Mouse (Mus musculus): ENCODE results near the gene Stx11. TPM values are rescaled to one million over a fixed set of nuclear protein-coding genes. Genes with fewer than 3 reads are reported as not detected.

Stx11 gene
- polyA plus RNA-seq, 1 experiment from 2014 or later = 3.8 TPM

GRCm38 (mm10) chr10:12915826-12916225 lies 48.3 kb downstream of the Stx11 start:
- no peaks in the 10 kb centered on the region for H3K36me3 ChIP-seq (ENCODE audit: control insufficient read depth, insufficient read depth, low read length)
- no peak overlapping the region for H3K27ac ChIP-seq (replicated peaks; ENCODE audit: low read depth, low read length)
- peak; percentile 29 for DNase-seq (ENCODE audit: low spot score)

GRCm38 (mm10) chr10:12914203-12914602 lies 49.9 kb downstream of the Stx11 start:
- Histone ChIP-seq H3K27ac (replicated peaks; ENCODE audit: low read depth, low read length) (no peak overlapping the region), H3K27me3 (replicated peaks; ENCODE audit: control insufficient read depth, insufficient read depth, low read length) (no peaks in the 10 kb centered on the region), H3K9me3 (ENCODE audit: control insufficient read depth, low read length) (no peaks in the 10 kb centered on the region), H3K4me3 (ENCODE audit: low read depth, low read length) (no peak overlapping the region), H3K9ac (ENCODE audit: low read depth, low read length) (no peak overlapping the region), H3K4me1 (ENCODE audit: control insufficient read depth, insufficient read depth, low read length) (peaks cover 16% of the 10 kb centered on the region), H3K36me3 (ENCODE audit: control insufficient read depth, insufficient read depth, low read length) (no peaks in the 10 kb centered on the region), H3K4me2 (ENCODE audit: low read depth, low read length) (no peak overlapping the region)
- ATAC-seq (ENCODE audit: low read depth) = no peak
- DNase-seq (ENCODE audit: low spot score) = no peak
- 97% methylated on average over 1 of the region's 1 CpGs for WGBS

More at GRCm38 (mm10) chr10:12915826-12916225, 48.3 kb downstream of the Stx11 start:
- WGBS = 39% methylated on average over 7 of the region's 7 CpGs
- Histone ChIP-seq H3K9ac (ENCODE audit: low read depth, low read length) (no peak overlapping the region), H3K4me1 (ENCODE audit: control insufficient read depth, insufficient read depth, low read length) (peaks cover 16% of the 10 kb centered on the region), H3K4me2 (ENCODE audit: low read depth, low read length) (no peak overlapping the region), H3K27me3 (replicated peaks; ENCODE audit: control insufficient read depth, insufficient read depth, low read length) (no peaks in the 10 kb centered on the region), H3K4me3 (ENCODE audit: low read depth, low read length) (no peak overlapping the region), H3K9me3 (ENCODE audit: control insufficient read depth, low read length) (no peaks in the 10 kb centered on the region)
- ATAC-seq (ENCODE audit: low read depth) = no peak

- peak; percentile 76 for ATAC-seq (ENCODE audit: low read depth)
- Histone ChIP-seq H3K9me3 (ENCODE audit: control insufficient read depth, low read length) (no peaks in the 10 kb centered on the region), H3K27me3 (replicated peaks; ENCODE audit: control insufficient read depth, insufficient read depth, low read length) (no peaks in the 10 kb centered on the region), H3K4me3 (ENCODE audit: low read depth, low read length) (peak overlapping the region; percentile 20), H3K4me1 (ENCODE audit: control insufficient read depth, insufficient read depth, low read length) (peaks cover 16% of the 10 kb centered on the region), H3K4me2 (ENCODE audit: low read depth, low read length) (peak overlapping the region; percentile 43), H3K27ac (replicated peaks; ENCODE audit: low read depth, low read length) (peak overlapping the region; percentile 81), H3K36me3 (ENCODE audit: control insufficient read depth, insufficient read depth, low read length) (no peaks in the 10 kb centered on the region), H3K9ac (ENCODE audit: low read depth, low read length) (peak overlapping the region; percentile 37; the same call in 1 of the 2 replicates)
- 27% methylated on average over 11 of the region's 11 CpGs for WGBS
- peak; percentile 81 for DNase-seq (ENCODE audit: low spot score)
These were observed 52.0 kb downstream of the Stx11 start for GRCm38 (mm10) chr10:12911981-12912530.

GRCm38 (mm10) chr10:12911451-12911850 lies 52.6 kb downstream of the Stx11 start:
- Histone ChIP-seq H3K4me1 (ENCODE audit: control insufficient read depth, insufficient read depth, low read length) (peaks cover 16% of the 10 kb centered on the region), H3K4me2 (ENCODE audit: low read depth, low read length) (peak overlapping the region; percentile 43), H3K36me3 (ENCODE audit: control insufficient read depth, insufficient read depth, low read length) (no peaks in the 10 kb centered on the region), H3K4me3 (ENCODE audit: low read depth, low read length) (peak overlapping the region; percentile 20; the same call in 1 of the 2 replicates), H3K27ac (replicated peaks; ENCODE audit: low read depth, low read length) (peak overlapping the region; percentile 81), H3K9ac (ENCODE audit: low read depth, low read length) (0 out of 2 replicates have a peak overlapping the region, but pooled peaks have one; percentile 37), H3K9me3 (ENCODE audit: control insufficient read depth, low read length) (no peaks in the 10 kb centered on the region), H3K27me3 (replicated peaks; ENCODE audit: control insufficient read depth, insufficient read depth, low read length) (no peaks in the 10 kb centered on the region)
- 78% methylated on average over 13 of the region's 13 CpGs for WGBS
- DNase-seq (ENCODE audit: low spot score) = no peak
- ATAC-seq (ENCODE audit: low read depth) = no peak

GRCm38 (mm10) chr10:12909891-12910290 lies 54.2 kb downstream of the Stx11 start:
- no peak overlapping the region for H3K4me2 ChIP-seq (ENCODE audit: low read depth, low read length)
- no peak for DNase-seq (ENCODE audit: low spot score)
- H3K4me3 ChIP-seq (ENCODE audit: low read depth, low read length) = no peak overlapping the region
- ATAC-seq (ENCODE audit: low read depth) = no peak
- H3K4me1 ChIP-seq (ENCODE audit: control insufficient read depth, insufficient read depth, low read length) = peaks cover 12% of the 10 kb centered on the region
- no peaks in the 10 kb centered on the region for H3K9me3 ChIP-seq (ENCODE audit: control insufficient read depth, low read length)
- no peak overlapping the region for H3K9ac ChIP-seq (ENCODE audit: low read depth, low read length)
- 88% methylated on average over 2 of the region's 2 CpGs for WGBS
- H3K27ac ChIP-seq (replicated peaks; ENCODE audit: low read depth, low read length) = no peak overlapping the region
- H3K36me3 ChIP-seq (ENCODE audit: control insufficient read depth, insufficient read depth, low read length) = no peaks in the 10 kb centered on the region
- no peaks in the 10 kb centered on the region for H3K27me3 ChIP-seq (replicated peaks; ENCODE audit: control insufficient read depth, insufficient read depth, low read length)

- Histone ChIP-seq H3K4me3 (ENCODE audit: low read depth, low read length) (no peak overlapping the region), H3K36me3 (ENCODE audit: control insufficient read depth, insufficient read depth, low read length) (no peaks in the 10 kb centered on the region), H3K9me3 (ENCODE audit: control insufficient read depth, low read length) (no peaks in the 10 kb centered on the region), H3K4me1 (ENCODE audit: control insufficient read depth, insufficient read depth, low read length) (peaks cover 12% of the 10 kb centered on the region), H3K9ac (ENCODE audit: low read depth, low read length) (no peak overlapping the region), H3K27ac (replicated peaks; ENCODE audit: low read depth, low read length) (no peak overlapping the region), H3K27me3 (replicated peaks; ENCODE audit: control insufficient read depth, insufficient read depth, low read length) (no peaks in the 10 kb centered on the region), H3K4me2 (ENCODE audit: low read depth, low read length) (no peak overlapping the region)
- WGBS = 46% methylated on average over 1 of the region's 1 CpGs
- ATAC-seq (ENCODE audit: low read depth) (no peak), DNase-seq (ENCODE audit: low spot score) (no peak)
These were observed 54.9 kb downstream of the Stx11 start for GRCm38 (mm10) chr10:12909179-12909578.

GRCm38 (mm10) chr10:12904140-12904528 lies 60.0 kb downstream of the Stx11 start:
- no peak overlapping the region for H3K4me2 ChIP-seq (ENCODE audit: low read depth, low read length)
- DNase-seq (ENCODE audit: low spot score) = no peak
- no peak for ATAC-seq (ENCODE audit: low read depth)
- no peak overlapping the region for H3K4me3 ChIP-seq (ENCODE audit: low read depth, low read length)
- no peak overlapping the region for H3K9ac ChIP-seq (ENCODE audit: low read depth, low read length)
- no peaks in the 10 kb centered on the region for H3K4me1 ChIP-seq (ENCODE audit: control insufficient read depth, insufficient read depth, low read length)
- no peaks in the 10 kb centered on the region for H3K27me3 ChIP-seq (replicated peaks; ENCODE audit: control insufficient read depth, insufficient read depth, low read length)
- H3K36me3 ChIP-seq (ENCODE audit: control insufficient read depth, insufficient read depth, low read length) = no peaks in the 10 kb centered on the region
- H3K9me3 ChIP-seq (ENCODE audit: control insufficient read depth, low read length) = no peaks in the 10 kb centered on the region
- WGBS = 51% methylated on average over 5 of the region's 5 CpGs
- H3K27ac ChIP-seq (replicated peaks; ENCODE audit: low read depth, low read length) = no peak overlapping the region

- Histone ChIP-seq H3K27ac (replicated peaks; ENCODE audit: low read depth, low read length) (no peak overlapping the region), H3K9me3 (ENCODE audit: control insufficient read depth, low read length) (no peaks in the 10 kb centered on the region), H3K4me2 (ENCODE audit: low read depth, low read length) (no peak overlapping the region), H3K4me3 (ENCODE audit: low read depth, low read length) (no peak overlapping the region), H3K27me3 (replicated peaks; ENCODE audit: control insufficient read depth, insufficient read depth, low read length) (no peaks in the 10 kb centered on the region), H3K4me1 (ENCODE audit: control insufficient read depth, insufficient read depth, low read length) (no peaks in the 10 kb centered on the region), H3K9ac (ENCODE audit: low read depth, low read length) (no peak overlapping the region), H3K36me3 (ENCODE audit: control insufficient read depth, insufficient read depth, low read length) (no peaks in the 10 kb centered on the region)
- 81% methylated on average over 5 of the region's 5 CpGs for WGBS
- no peak for DNase-seq (ENCODE audit: low spot score)
- no peak for ATAC-seq (ENCODE audit: low read depth)
These were observed 60.5 kb downstream of the Stx11 start for GRCm38 (mm10) chr10:12903440-12904139.

- no peak for ATAC-seq (ENCODE audit: low read depth)
These were observed 64.2 kb downstream of the Stx11 start for GRCm38 (mm10) chr10:12899901-12900300.

More at GRCm38 (mm10) chr10:12899901-12900300, 64.2 kb downstream of the Stx11 start:
- no peak for DNase-seq (ENCODE audit: low spot score)
- H3K27me3 ChIP-seq (replicated peaks; ENCODE audit: control insufficient read depth, insufficient read depth, low read length) = no peaks in the 10 kb centered on the region
- no peaks in the 10 kb centered on the region for H3K9me3 ChIP-seq (ENCODE audit: control insufficient read depth, low read length)
- H3K36me3 ChIP-seq (ENCODE audit: control insufficient read depth, insufficient read depth, low read length) = no peaks in the 10 kb centered on the region
- H3K27ac ChIP-seq (replicated peaks; ENCODE audit: low read depth, low read length) = no peak overlapping the region
- no peak overlapping the region for H3K4me3 ChIP-seq (ENCODE audit: low read depth, low read length)
- no peak overlapping the region for H3K9ac ChIP-seq (ENCODE audit: low read depth, low read length)
- H3K4me1 ChIP-seq (ENCODE audit: control insufficient read depth, insufficient read depth, low read length) = no peaks in the 10 kb centered on the region
- no peak overlapping the region for H3K4me2 ChIP-seq (ENCODE audit: low read depth, low read length)
- 97% methylated on average over 5 of the region's 5 CpGs for WGBS
